Mouse (Mus musculus) heart, postnatal 4 days (tissue): ENCODE measurements around the gene Prr14. TPM values are rescaled to one million over a fixed set of nuclear protein-coding genes. Genes with fewer than 3 reads are reported as not detected.

Experiments used
- DNase-seq: peaks from one replicate; pipeline ENCODE4 v3.0.0; 2021
- microRNA-seq, 2 experiments: library from miRNA; unstranded; fragments of <30 nt; microRNA quantifications; one replicate each; pipeline ENCODE4 v1.2.0; 2021 to 2022
- total RNA-seq, 2 experiments: library from RNA; stranded (reverse); gene quantifications; 2 replicates each; pipeline ENCODE4 v1.2.3; 2021

The Prr14 gene
- total RNA-seq, 2 experiments from 2014 or later, result 28.0 to 28.9 TPM

- peak; percentile 94 for DNase-seq
Observed at GRCm38 (mm10) chr7:127512231-127513015, 53.0 kb downstream of the Prr14 start.

- peak; percentile 31 for DNase-seq
Observed at GRCm38 (mm10) chr7:127513016-127513390, 53.6 kb downstream of the Prr14 start.

- no peak for DNase-seq
Observed at GRCm38 (mm10) chr7:127513781-127514180, 54.4 kb downstream of the Prr14 start.

GRCm38 (mm10) chr7:127515846-127516245 is 56.4 kb downstream of the Prr14 start:
- DNase-seq, result peak; percentile 24

- no peak for DNase-seq
Observed at GRCm38 (mm10) chr7:127516344-127516743, 56.9 kb downstream of the Prr14 start.

- no peak for DNase-seq
Observed at GRCm38 (mm10) chr7:127519284-127519683, 59.9 kb downstream of the Prr14 start, which contains the start of gene Gm42715. TSS of gene Gm42715 (plus strand) at chr7:127519584.

Small RNA genes within 50 kb of the gene (microRNA-seq; reads per million reads assigned to microRNA genes)
- 0 reads per million in 2 experiments for gene Gm47278
- 0 reads per million in 2 experiments for gene Mir7060

Other genes starting within 250 kb of the Prr14 start
- 10 to 100 TPM in 1 of 2 experiments, 1 to 10 TPM in 1; 9.2 to 10.8 TPM for gene Zfp553, start 226.6 kb upstream of the Prr14 start, total RNA-seq
- gene Sept1, start 226.5 kb upstream of the Prr14 start, total RNA-seq, result 10 to 100 TPM; 11.2 to 12.1 TPM
- gene Zfp771, start 215.3 kb upstream of the Prr14 start, total RNA-seq, result 10 to 100 TPM; 11.6 to 14.2 TPM
- gene Dctpp1, start 198.9 kb upstream of the Prr14 start, total RNA-seq, result 10 to 100 TPM; 62.0 to 64.5 TPM
- 10 to 100 TPM; 44.2 to 45.7 TPM for gene Sephs2, start 185.6 kb upstream of the Prr14 start, total RNA-seq
- gene Itgal, start 163.4 kb upstream of the Prr14 start, total RNA-seq, result 1 to 10 TPM; 2.3 TPM
- gene Zfp768, start 114.0 kb upstream of the Prr14 start, total RNA-seq, result 10 to 100 TPM; 36.1 to 41.4 TPM
- 1 to 10 TPM; 5.8 to 5.9 TPM for gene Zfp747, start 83.6 kb upstream of the Prr14 start, total RNA-seq
- gene 9130019O22Rik, start 72.4 kb upstream of the Prr14 start, total RNA-seq, result 1 to 10 TPM; 2.6 to 3.2 TPM
- gene E430018J23Rik, start 66.0 kb upstream of the Prr14 start, total RNA-seq, result 1 to 10 TPM; 4.0 to 4.8 TPM
- 1 to 10 TPM; 4.9 to 5.0 TPM for gene Zfp764, start 52.8 kb upstream of the Prr14 start, total RNA-seq
- 1 to 10 TPM; 3.8 to 6.0 TPM for gene Zfp688, start 37.5 kb upstream of the Prr14 start, total RNA-seq
- gene Zfp689, start 10.5 kb upstream of the Prr14 start, total RNA-seq, result 1 to 10 TPM; 3.9 to 4.8 TPM
- 10 to 100 TPM; 37.4 to 38.0 TPM for gene Fbrs, start 19.6 kb downstream of the Prr14 start, total RNA-seq
- gene Srcap, start 52.4 kb downstream of the Prr14 start, total RNA-seq, result 10 to 100 TPM; 78.7 to 80.5 TPM
- gene Gm42715, start 60.0 kb downstream of the Prr14 start, total RNA-seq, result 10 to 100 TPM; 16.5 to 17.1 TPM
- gene Tmem265, start 101.8 kb downstream of the Prr14 start, total RNA-seq, result under 1 TPM in 1 of 2 experiments, not detected in 1; 0.45 TPM
- 10 to 100 TPM; 18.1 to 19.4 TPM for gene Phkg2, start 113.7 kb downstream of the Prr14 start, total RNA-seq
- gene Ccdc189, start 129.0 kb downstream of the Prr14 start, total RNA-seq, result 1 to 10 TPM; 6.5 to 9.2 TPM
- 10 to 100 TPM; 47.8 to 49.7 TPM for gene Rnf40, start 129.2 kb downstream of the Prr14 start, total RNA-seq
- gene Zfp629, start 156.2 kb downstream of the Prr14 start, total RNA-seq, result 10 to 100 TPM; 31.8 to 38.0 TPM
- gene Bcl7c, start 249.3 kb downstream of the Prr14 start, total RNA-seq, result 10 to 100 TPM; 67.6 to 71.1 TPM